Mouse (Mus musculus) hindbrain, embryonic 11.5 days (tissue): ENCODE results near the gene Dnajb6. TPM values are rescaled to one million over a fixed set of nuclear protein-coding genes. Genes with fewer than 3 reads are reported as not detected.
"Not testable (repeated sequence)": the region's sequence is repeated elsewhere in the genome, so short reads cannot be mapped to it uniquely, and the experiment has no call there.

Experiments used
- ATAC-seq: fragments of 200-750 bp; cut with Nextera tagmentation; 2 replicates; pipeline ENCODE4 v1.8.0; 2017; ENCODE audit warnings: mild to moderate bottlenecking, moderate TSS enrichment, moderate library complexity; ENCODE audit not compliant: low FRiP score
- DNase-seq: peaks from one replicate; pipeline ENCODE4 v3.0.0-alpha.2; 2015; ENCODE audit warnings: low spot score
- H3K27ac ChIP-seq: fragments of 300-500 bp; sonication (generic); 2 replicates; pipeline ENCODE4 v1.5.1; 2014; ENCODE audit warnings: mild to moderate bottlenecking, low read depth, low read length
- H3K27me3 ChIP-seq: fragments of 300-500 bp; sonication (generic); 2 replicates; pipeline ENCODE4 v1.6.1; 2014; ENCODE audit warnings: mild to moderate bottlenecking, low read length, moderate library complexity, mixed read lengths; ENCODE audit not compliant: control insufficient read depth, insufficient read depth
- H3K36me3 ChIP-seq: fragments of 300-500 bp; sonication (generic); 2 replicates; pipeline ENCODE4 v1.6.1; 2014; ENCODE audit warnings: mild to moderate bottlenecking, low read length, moderate library complexity, mixed read lengths; ENCODE audit not compliant: control insufficient read depth, insufficient read depth
- H3K4me1 ChIP-seq: fragments of 300-500 bp; sonication (generic); replicated peaks from 2 replicates; pipeline ENCODE4 v1.6.1; 2014; ENCODE audit warnings: low read length, mixed read lengths; ENCODE audit not compliant: control insufficient read depth, insufficient read depth
- H3K4me2 ChIP-seq: fragments of 300-500 bp; sonication (generic); replicated peaks from 2 replicates; pipeline ENCODE4 v1.6.1; 2014; ENCODE audit warnings: mild to moderate bottlenecking, low read depth, low read length
- H3K4me3 ChIP-seq: fragments of 300-500 bp; sonication (generic); 2 replicates; pipeline ENCODE4 v1.5.1; 2014; ENCODE audit warnings: low read depth, low read length
- H3K9ac ChIP-seq: fragments of 300-500 bp; sonication (generic); 2 replicates; pipeline ENCODE4 v1.6.1; 2014; ENCODE audit warnings: low read depth, low read length
- H3K9me3 ChIP-seq: fragments of 300-500 bp; sonication (generic); 2 replicates; pipeline ENCODE4 v1.6.1; 2016; ENCODE audit warnings: low read length; ENCODE audit not compliant: control insufficient read depth
- WGBS: fragments of 180-500 bp; shearing (Covaris S2); extraction: QIAGEN DNeasy Blood & Tissue Kit; methylation state at CpG from one replicate; pipeline ENCODE4 v1.1.7; 2014; 5-methylcytosine and 5-hydroxymethylcytosine counted together
- polyA plus RNA-seq: library from polyadenylated mRNA; unstranded; fragments of >200 nt; fragmentation: Nextera tagmentation; extraction: Ambion mirVana; gene quantifications from 2 replicates; pipeline ENCODE4 v1.2.1, GENCODE M21; 2014

The Dnajb6 gene
- polyA plus RNA-seq, 1 experiment from 2014 or later: 231 TPM

DNA sequence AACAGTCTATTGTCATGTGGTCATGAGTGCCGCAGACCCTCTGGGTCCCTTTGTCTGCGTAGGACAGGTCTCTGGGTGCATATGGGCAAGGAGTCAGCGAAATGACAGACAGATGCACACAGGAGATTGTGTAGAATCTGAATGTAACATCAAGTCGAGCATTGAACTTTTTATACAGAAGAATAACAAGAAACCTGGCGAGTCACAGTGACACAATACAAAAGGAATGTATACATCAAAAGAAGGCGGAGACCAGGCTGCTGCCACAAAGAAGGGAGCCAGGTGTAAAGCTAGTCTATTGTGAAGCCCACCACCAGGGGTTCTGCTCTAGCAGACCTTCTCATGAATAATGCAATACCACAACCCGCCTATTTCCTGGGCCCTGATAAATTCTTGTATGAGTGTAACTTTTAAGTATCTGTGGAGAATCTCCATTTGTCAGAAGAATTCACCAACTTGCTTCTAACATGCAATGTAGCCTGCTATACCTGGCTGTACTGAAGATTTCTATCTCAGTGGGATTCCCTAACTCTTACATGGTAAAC is 76.0 kb downstream of the Dnajb6 start:
- H3K27ac ChIP-seq, H3K4me3 ChIP-seq, H3K27me3 ChIP-seq, H3K9me3 ChIP-seq, ATAC-seq, H3K9ac ChIP-seq, H3K4me2 ChIP-seq, H3K36me3 ChIP-seq, DNase-seq, H3K4me1 ChIP-seq: not testable (repeated sequence)
- WGBS: 68% methylated on average over 7 of the region's 7 CpGs

DNA sequence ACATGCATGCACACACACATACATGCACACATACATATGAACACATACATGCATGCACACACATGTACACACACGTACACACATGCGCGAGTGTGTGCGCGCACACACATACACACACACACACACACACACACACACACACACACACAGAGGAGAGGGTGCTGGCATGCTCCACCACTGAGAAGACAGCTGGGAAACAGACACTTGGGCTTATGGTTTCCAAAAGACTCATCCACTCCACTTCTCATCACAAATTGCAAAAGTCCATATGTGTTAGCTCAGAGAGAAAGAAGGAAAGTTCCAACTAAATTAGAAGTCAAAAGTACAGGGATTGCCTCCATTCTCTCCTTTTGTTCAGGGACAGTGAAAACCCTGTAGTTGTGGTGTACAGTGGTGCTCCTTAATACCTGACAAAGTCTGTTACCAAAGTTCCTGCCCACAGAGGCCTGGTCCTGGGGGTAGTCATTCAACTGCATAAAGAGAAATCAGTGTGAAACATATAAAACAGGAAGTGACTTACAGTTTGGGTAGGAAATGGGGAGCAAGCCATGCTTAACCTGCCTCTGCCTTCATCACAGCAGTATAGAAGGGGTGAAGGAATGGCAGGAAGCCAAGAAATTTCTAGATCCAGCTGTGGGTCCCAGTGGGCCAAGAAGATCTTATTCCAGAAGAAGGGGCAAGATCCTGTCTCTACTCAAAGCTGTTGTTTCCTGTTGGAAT is 81.2 kb downstream of the Dnajb6 start:
- Histone ChIP-seq H3K27ac (no peak overlapping the region), H3K4me3 (no peak overlapping the region), H3K27me3 (no peaks in the 10 kb centered on the region), H3K9ac (no peak overlapping the region), H3K4me1 (no peaks in the 10 kb centered on the region), H3K9me3 (no peaks in the 10 kb centered on the region), H3K36me3 (no peaks in the 10 kb centered on the region), H3K4me2 (no peak overlapping the region)
- ATAC-seq (no peak), DNase-seq (no peak)
- WGBS: 96% methylated on average over 5 of the region's 5 CpGs

DNA sequence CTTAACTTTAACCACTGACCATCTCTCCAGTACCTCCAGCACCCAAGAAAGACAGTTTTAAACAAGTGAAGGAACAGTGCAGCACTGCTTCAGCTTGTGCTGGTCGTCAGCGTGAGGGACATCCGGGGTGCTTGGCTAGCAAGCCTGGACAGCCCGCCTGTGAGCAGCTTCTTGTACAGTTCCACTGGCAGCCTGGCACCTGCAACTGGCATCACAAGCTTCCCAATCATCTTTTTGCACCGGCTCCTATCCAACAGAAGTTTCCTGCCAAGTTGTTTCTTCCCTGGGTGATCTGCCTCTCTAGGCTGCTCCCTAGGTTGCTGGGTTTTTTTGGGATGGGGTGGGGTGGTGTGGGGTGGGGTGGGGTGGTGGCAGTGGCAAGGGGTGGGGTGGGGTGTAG is 81.9 kb downstream of the Dnajb6 start:
- Histone ChIP-seq H3K36me3 (no peaks in the 10 kb centered on the region), H3K9ac (no peak overlapping the region), H3K4me3 (no peak overlapping the region), H3K9me3 (no peaks in the 10 kb centered on the region), H3K27ac (no peak overlapping the region), H3K27me3 (no peaks in the 10 kb centered on the region), H3K4me2 (no peak overlapping the region), H3K4me1 (no peaks in the 10 kb centered on the region)
- DNase-seq (no peak), ATAC-seq (no peak)
- WGBS: 91% methylated on average over 5 of the region's 5 CpGs

DNA sequence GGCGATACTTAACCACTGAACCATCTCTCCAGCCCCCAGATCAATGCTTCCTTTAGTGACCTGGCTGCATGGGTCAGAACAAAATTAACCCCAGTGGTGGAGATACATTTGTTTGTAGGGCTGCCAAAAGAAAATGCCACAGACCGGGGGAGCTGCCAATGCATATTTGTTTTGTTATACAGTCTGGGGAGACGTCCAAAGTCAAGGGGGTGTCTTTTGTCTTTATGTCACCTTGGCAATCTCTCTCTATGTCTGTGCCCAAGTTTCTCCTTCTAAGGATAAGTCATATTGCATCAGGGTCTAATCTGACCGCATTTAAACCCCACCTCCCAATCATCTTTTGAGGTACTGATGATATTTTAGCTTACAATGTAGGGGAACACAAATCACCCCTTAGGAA is 82.8 kb downstream of the Dnajb6 start:
- Histone ChIP-seq H3K27me3 (no peaks in the 10 kb centered on the region), H3K9me3 (no peaks in the 10 kb centered on the region), H3K36me3 (no peaks in the 10 kb centered on the region), H3K4me3 (no peak overlapping the region), H3K27ac (no peak overlapping the region), H3K4me1 (no peaks in the 10 kb centered on the region), H3K9ac (no peak overlapping the region), H3K4me2 (no peak overlapping the region)
- no peak for DNase-seq
- 86% methylated on average over 4 of the region's 4 CpGs for WGBS
- ATAC-seq: no peak

GRCm38 (mm10) chr5:29824796-29825195 is 89.3 kb downstream of the Dnajb6 start:
- no peaks in the 10 kb centered on the region for H3K4me1 ChIP-seq
- no peak overlapping the region for H3K27ac ChIP-seq
- ATAC-seq (no peak), DNase-seq (peak; percentile 33)
- no peaks in the 10 kb centered on the region for H3K36me3 ChIP-seq
- no peak overlapping the region for H3K9ac ChIP-seq
- H3K9me3 ChIP-seq: no peaks in the 10 kb centered on the region
- no peak overlapping the region for H3K4me2 ChIP-seq
- 47% methylated on average over 3 of the region's 3 CpGs for WGBS
- H3K4me3 ChIP-seq: no peak overlapping the region
- no peaks in the 10 kb centered on the region for H3K27me3 ChIP-seq

- H3K27ac ChIP-seq: no peak overlapping the region
- ATAC-seq: no peak
- no peaks in the 10 kb centered on the region for H3K4me1 ChIP-seq
- DNase-seq: peak; percentile 10
- H3K9me3 ChIP-seq: no peaks in the 10 kb centered on the region
- H3K27me3 ChIP-seq: no peaks in the 10 kb centered on the region
- no peak overlapping the region for H3K9ac ChIP-seq
- H3K4me3 ChIP-seq: no peak overlapping the region
- no peak overlapping the region for H3K4me2 ChIP-seq
- no peaks in the 10 kb centered on the region for H3K36me3 ChIP-seq
- 61% methylated on average over 4 of the region's 4 CpGs for WGBS
These were observed 91.3 kb downstream of the Dnajb6 start for GRCm38 (mm10) chr5:29826780-29827179.

GRCm38 (mm10) chr5:29842444-29843166 is 107.1 kb downstream of the Dnajb6 start:
- no peak for ATAC-seq
- no peak for DNase-seq
- no peaks in the 10 kb centered on the region for H3K9me3 ChIP-seq
- H3K27me3 ChIP-seq: no peaks in the 10 kb centered on the region
- H3K27ac ChIP-seq: no peak overlapping the region
- H3K4me3 ChIP-seq: no peak overlapping the region
- WGBS: 83% methylated on average over 3 of the region's 3 CpGs
- no peak overlapping the region for H3K4me2 ChIP-seq
- H3K36me3 ChIP-seq: no peaks in the 10 kb centered on the region
- no peaks in the 10 kb centered on the region for H3K4me1 ChIP-seq
- no peak overlapping the region for H3K9ac ChIP-seq

- H3K27me3 ChIP-seq: no peaks in the 10 kb centered on the region
- no peaks in the 10 kb centered on the region for H3K36me3 ChIP-seq
- 78% methylated on average over 3 of the region's 3 CpGs for WGBS
- no peak overlapping the region for H3K27ac ChIP-seq
- H3K4me3 ChIP-seq: no peak overlapping the region
- no peaks in the 10 kb centered on the region for H3K4me1 ChIP-seq
- no peak overlapping the region for H3K9ac ChIP-seq
- H3K4me2 ChIP-seq: no peak overlapping the region
- ATAC-seq (no peak), DNase-seq (no peak)
- H3K9me3 ChIP-seq: no peaks in the 10 kb centered on the region
These were observed 109.5 kb downstream of the Dnajb6 start for GRCm38 (mm10) chr5:29845038-29845437.

GRCm38 (mm10) chr5:29847494-29847893 is 112.0 kb downstream of the Dnajb6 start:
- H3K4me1 ChIP-seq: no peaks in the 10 kb centered on the region

More at GRCm38 (mm10) chr5:29847494-29847893, 112.0 kb downstream of the Dnajb6 start:
- WGBS: 89% methylated on average over 5 of the region's 5 CpGs
- Histone ChIP-seq H3K27me3 (no peaks in the 10 kb centered on the region), H3K4me3 (no peak overlapping the region), H3K9ac (no peak overlapping the region), H3K27ac (no peak overlapping the region), H3K36me3 (no peaks in the 10 kb centered on the region), H3K9me3 (no peaks in the 10 kb centered on the region), H3K4me2 (no peak overlapping the region)
- no peak for DNase-seq
- ATAC-seq: no peak
